Comparison of ENCODE assay signal across 13 mouse cellular contexts in genomic region chr11:116745457-116745856, GRCm38 (mm10). TPM values are rescaled to one million over a fixed set of nuclear protein-coding genes. Genes with fewer than 3 reads are reported as not detected.
DNase-seq lines count a peak whose midpoint lies in the region; ATAC-seq and TF ChIP-seq lines count a peak whose summit lies in the region.
"Not testable (repeated sequence)": the region's sequence is repeated elsewhere in the genome, so short reads cannot be mapped to it uniquely, and the experiment has no call there.
"Had no signal": no experiment of that assay in that cellular context is flagged by ENCODE, and none has a peak within 500 bp of the region (broad histone marks: within the 10 kb centered on the region; RNA-seq: fewer than 3 reads in every experiment).

No protein-coding gene starts in this region.

- peaks cover 14% of the 10 kb centered on the region for H3K4me1 ChIP-seq in G1E (ENCODE audit: insufficient read depth, low read depth, low read length)

- DNase-seq in 3T3-L1 (ENCODE audit: low read depth, low spot score) (peak; percentile 73), ES-CJ7 (ENCODE audit: low read depth, low spot score) (peak; percentile 20), R1 (ENCODE audit: low read depth, low spot score) (peak; percentile 41)
- not testable (repeated sequence) for DNase-seq in G1E (ENCODE audit: low spot score)

- not testable (repeated sequence) for TF ChIP-seq CTCF in G1E (IDR thresholded peaks at IDR 0.05; ENCODE audit: low read depth, low read length)

- ATAC-seq in G1E (ENCODE audit: extremely low read depth, insufficient number of reproducible peaks, low FRiP score, poor library complexity, severe bottlenecking) = not testable (repeated sequence)

- not testable (repeated sequence) for H3K36me3 ChIP-seq in G1E (replicated peaks)

- H3K27me3 ChIP-seq in G1E (ENCODE audit: insufficient read depth, low read length) = peaks cover 51% of the 10 kb centered on the region

- H3K4me3 ChIP-seq in G1E (ENCODE audit: low read depth, low read length) = peak overlapping the region; percentile 2; the same call in 1 of the 2 replicates

- H3K9me3 ChIP-seq in G1E (replicated peaks) = not testable (repeated sequence)

RNA-seq across cellular contexts. Expression of gene St6galnac1, which starts 29.9 kb away (rescaled TPM):
- total RNA-seq in G1E (2014; fragmentation: Nextera tagmentation) (0.49 TPM in 1 of 2 replicates, not detected in the other), G1E (2017) (0.23 and 0.27 TPM in 2 replicates)
- polyA plus RNA-seq in G1E (2012) = not detected in 2 replicates
- total RNA-seq: adrenal gland, postnatal 14 days; adrenal gland, postnatal 25 days; CH12.LX; ES-E14; MEL had no signal
- polyA plus RNA-seq: brain, embryonic 14.5 days; C2C12; cerebellum, adult 2 months; Patski had no signal
